Mouse (Mus musculus) layer of hippocampus, adult 11-12 months (tissue): ENCODE data around the gene Nup54.

Experiments used
- DNase-seq: peaks from one replicate; pipeline ENCODE4 v3.0.0; 2022; ENCODE audit warnings: low spot score

The Nup54 gene

GRCm38 (mm10) chr5:92435025-92435584 is at the start of gene Nup54:
Nup54 (minus strand) TSS chr5:92435219.
- peak; percentile 97 for DNase-seq

GRCm38 (mm10) chr5:92472863-92473262 is 37.8 kb upstream of the Nup54 start:
- no peak for DNase-seq

DNA sequence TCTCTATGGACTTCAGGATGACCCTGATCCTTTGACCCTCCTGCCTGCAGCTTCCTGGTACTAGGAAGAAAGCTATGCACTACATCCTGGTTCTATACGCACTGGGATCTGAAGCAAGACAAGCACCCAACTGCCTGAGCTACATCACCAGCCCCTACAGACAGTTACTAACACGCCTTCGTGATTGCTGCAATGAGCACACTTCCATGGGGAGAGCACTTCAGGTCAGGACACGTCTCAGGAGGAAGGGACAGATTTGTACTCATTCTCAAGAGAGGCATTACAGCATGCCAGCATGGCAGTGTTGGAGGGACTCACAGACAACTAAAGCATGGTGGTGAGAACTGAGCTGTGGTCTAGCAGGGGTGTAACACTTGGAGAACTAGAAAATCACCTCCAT is 36.5 kb upstream of the Nup54 start:
- DNase-seq, result no peak

DNA sequence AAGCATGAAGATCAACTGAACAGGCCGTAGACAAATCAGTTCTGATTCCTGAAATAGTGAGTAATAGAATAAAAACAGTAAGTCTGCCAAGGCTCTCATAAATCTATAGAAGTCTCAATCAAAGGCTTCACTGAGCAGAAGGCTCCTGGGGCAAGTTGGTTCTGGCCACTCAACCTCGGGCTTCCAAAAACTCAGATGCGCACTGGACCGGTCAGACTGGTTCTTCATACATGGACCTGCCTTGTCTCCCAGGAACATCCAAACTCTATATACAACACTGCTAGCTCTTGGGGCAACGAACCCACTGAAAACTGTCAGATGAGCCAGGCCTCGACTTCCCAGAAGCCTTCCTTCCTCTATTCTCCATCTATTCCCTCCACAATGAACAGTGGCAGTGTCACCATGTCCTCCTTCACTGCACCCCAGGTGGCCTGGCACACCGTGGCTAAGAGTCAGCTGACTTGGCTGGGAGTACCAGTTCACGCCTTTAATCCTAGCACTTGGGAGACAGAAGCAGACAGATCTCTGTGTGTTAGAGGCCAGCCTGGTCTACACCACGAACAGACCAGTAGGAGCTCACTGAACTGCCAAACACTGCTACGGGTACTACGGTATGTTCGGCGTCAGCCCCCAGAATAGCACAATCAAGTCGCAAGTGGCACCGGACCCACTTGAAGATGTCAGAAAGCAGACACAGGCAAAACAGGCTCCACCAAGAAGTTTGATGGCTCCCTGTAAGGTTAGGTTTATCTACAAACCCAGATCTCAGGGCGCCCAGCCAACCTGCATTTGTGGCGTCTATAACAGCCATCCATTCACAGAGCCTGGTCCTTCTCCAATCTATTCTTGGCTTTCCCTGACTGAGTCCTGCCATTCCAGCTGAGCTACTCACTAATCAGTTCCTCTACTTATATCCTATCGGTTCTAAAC is 34.4 kb upstream of the Nup54 start:
- no peak for DNase-seq

- no peak for DNase-seq
Observed at GRCm38 (mm10) chr5:92468234-92468633, 33.2 kb upstream of the Nup54 start.

- DNase-seq, result no peak
Observed at GRCm38 (mm10) chr5:92467102-92467766, 32.2 kb upstream of the Nup54 start.

DNA sequence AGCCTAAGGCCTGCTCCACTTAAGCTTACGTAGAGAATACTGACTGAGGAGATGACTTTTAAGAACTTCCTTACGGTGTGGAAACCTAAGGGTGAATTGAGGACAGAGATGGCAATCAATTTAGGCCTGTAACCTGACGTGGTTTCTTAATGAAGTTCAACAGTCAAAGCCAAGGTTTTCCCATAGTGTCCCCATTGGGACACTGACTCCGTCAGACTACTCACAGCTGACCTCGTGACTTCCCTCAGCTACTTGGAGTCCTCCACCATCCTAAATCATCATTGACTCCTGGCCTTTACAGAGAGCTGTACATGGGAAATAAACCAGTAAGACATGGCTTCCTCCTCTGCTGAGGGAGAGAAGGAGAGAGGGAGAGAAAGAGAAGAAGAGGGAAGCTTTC is 30.5 kb upstream of the Nup54 start:
- DNase-seq, result no peak

GRCm38 (mm10) chr5:92461321-92461720 is 26.3 kb upstream of the Nup54 start:
- DNase-seq, result peak; percentile 68

DNA sequence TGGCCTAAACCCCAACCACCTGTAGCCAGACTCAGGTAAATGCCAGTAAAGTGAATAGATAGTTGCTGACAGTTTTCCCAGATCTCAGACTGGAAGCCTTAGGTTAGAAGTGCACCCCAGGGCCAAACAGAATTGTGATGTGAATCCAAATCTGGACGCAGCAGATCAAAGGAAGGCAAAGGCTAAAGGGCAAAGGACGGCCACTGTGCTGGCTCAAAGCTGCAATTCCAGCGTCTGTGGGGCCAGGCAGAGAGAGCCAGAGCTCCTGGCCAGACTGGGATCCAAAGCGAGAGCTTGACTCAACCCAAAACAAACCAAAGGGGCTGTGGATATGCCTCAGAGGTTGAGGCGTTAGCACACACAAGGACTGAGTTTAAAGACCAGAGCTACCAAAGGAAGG is 23.7 kb upstream of the Nup54 start:
- DNase-seq, result no peak

DNA sequence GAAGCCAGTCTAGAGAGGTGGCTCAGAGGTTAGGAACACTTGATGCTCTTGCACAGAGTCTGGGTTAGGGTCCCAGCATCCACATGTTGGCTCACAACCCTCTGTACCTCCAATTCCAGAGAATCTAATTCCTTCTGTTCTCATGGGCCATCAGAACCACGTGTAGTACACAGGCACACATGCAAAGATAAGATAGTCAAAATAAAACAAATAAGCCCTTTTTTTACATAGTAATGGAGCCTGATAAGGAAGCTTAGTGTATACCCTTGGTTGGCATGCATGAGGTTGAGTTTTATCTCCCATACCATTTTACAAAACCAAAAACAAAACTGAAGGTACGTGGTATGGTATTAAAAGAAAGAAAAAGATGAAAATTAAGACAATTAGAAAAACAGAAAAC is 22.4 kb upstream of the Nup54 start:
- DNase-seq, result no peak

- DNase-seq, result no peak
Observed at GRCm38 (mm10) chr5:92452876-92453275, 17.9 kb upstream of the Nup54 start.

- no peak for DNase-seq
Observed at GRCm38 (mm10) chr5:92446736-92447135, 11.7 kb upstream of the Nup54 start.

- no peak for DNase-seq
Observed at GRCm38 (mm10) chr5:92445016-92445415, 10.0 kb upstream of the Nup54 start.

- DNase-seq, result no peak
Observed at GRCm38 (mm10) chr5:92442914-92443313, 7.9 kb upstream of the Nup54 start.

- peak; percentile 51 for DNase-seq
Observed at GRCm38 (mm10) chr5:92441494-92441893, 6.5 kb upstream of the Nup54 start.

- no peak for DNase-seq
Observed at GRCm38 (mm10) chr5:92438540-92438939, 3.5 kb upstream of the Nup54 start.

GRCm38 (mm10) chr5:92434571-92434985 is 441 bp downstream of the Nup54 start:
- DNase-seq, result no peak

GRCm38 (mm10) chr5:92434070-92434469 is 949 bp downstream of the Nup54 start:
- DNase-seq, result no peak

DNA sequence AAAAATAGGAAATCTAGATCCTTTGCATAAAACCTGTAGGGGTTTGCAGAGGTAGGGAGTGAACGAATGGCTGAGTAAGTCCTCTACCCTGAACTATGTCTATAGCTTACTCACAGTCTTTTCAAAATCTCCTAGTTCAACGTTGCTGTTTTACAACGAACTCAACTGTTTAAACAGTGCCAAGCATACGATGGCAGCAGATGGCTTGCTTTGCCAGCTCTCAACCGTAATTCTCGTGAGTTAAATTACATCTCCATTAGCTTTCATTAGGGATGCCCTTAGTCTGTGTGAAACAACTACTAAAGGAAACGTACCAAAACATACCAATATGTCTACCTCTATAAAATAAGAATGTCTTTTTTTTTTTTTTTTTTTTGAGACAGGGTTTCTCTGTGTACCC is 3.4 kb downstream of the Nup54 start:
- peak; percentile 35 for DNase-seq

DNA sequence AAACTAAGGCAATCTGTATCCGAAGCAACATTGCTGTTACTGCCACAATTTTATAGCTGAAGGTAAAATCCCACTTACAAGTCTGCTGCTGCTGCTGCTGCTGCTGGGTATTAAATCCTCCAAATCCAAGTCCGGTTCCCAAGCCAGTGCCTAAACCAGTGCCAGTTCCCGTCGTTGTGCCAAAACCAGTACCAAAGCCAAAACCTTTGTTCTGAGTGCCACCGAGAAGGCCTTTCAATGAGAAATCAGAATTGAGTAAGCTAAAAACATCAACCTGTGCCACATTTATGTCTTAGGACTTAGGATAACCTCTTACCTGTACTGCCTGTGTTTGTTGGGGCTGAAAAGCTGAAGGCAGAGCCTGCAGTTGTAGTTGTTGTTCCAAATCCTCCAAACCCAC is 4.3 kb downstream of the Nup54 start:
- DNase-seq, result peak; percentile 27

- no peak for DNase-seq
Observed at GRCm38 (mm10) chr5:92424126-92424525, 10.9 kb downstream of the Nup54 start.

DNA sequence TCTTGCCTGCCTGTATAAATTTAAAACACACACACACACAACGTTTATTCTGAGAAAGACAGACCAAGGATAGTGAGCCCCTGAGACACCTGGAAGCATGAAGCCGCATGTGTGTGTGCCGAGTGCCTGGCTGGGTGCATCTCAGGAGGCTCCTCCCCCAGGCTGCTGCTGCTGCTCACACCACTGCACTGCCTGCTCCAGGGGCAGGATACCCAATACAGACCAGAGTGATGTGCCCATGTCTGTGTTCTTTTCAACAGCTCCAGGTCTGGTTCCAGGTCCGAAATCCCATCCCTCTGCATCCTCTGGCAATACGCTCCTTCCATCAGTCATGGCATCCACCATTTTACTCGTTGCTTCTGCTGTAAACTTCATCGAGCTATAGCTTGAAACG is 21.0 kb downstream of the Nup54 start:
- DNase-seq, result no peak
